Mouse (Mus musculus): ENCODE results near the gene Osbpl9. TPM values are rescaled to one million over a fixed set of nuclear protein-coding genes. Genes with fewer than 3 reads are reported as not detected.

Gene Osbpl9
- polyA plus RNA-seq, 1 experiment from 2014 or later, result 48.3 TPM

GRCm38 (mm10) chr4:109103145-109103883, 98.8 kb downstream of the Osbpl9 start:
- 74% methylated on average over 9 of the region's 9 CpGs for WGBS
- Histone ChIP-seq H3K4me3 (no peak overlapping the region), H3K4me1 (replicated peaks) (peaks cover 13% of the 10 kb centered on the region; the same call in 1 of the 2 replicates)

GRCm38 (mm10) chr4:109102574-109102973, 99.5 kb downstream of the Osbpl9 start:
- H3K27ac ChIP-seq (ENCODE audit: poor library complexity, severe bottlenecking), result no peak overlapping the region
- peaks cover 10% of the 10 kb centered on the region for H3K36me3 ChIP-seq
- no peaks in the 10 kb centered on the region for H3K9me3 ChIP-seq (replicated peaks)
- peaks cover 13% of the 10 kb centered on the region; the same call in 1 of the 2 replicates for H3K4me1 ChIP-seq (replicated peaks)
- H3K4me3 ChIP-seq, result no peak overlapping the region
- no peaks in the 10 kb centered on the region for H3K27me3 ChIP-seq (replicated peaks)
- 85% methylated on average over 5 of the region's 5 CpGs for WGBS
- H3K4me2 ChIP-seq, result no peak overlapping the region
- no peak for ATAC-seq (ENCODE audit: insufficient number of reproducible peaks, low FRiP score)
- no peak overlapping the region for H3K9ac ChIP-seq

More at GRCm38 (mm10) chr4:109103145-109103883, 98.8 kb downstream of the Osbpl9 start:
- H3K9me3 ChIP-seq (replicated peaks), result no peaks in the 10 kb centered on the region
- no peak overlapping the region for H3K27ac ChIP-seq (ENCODE audit: poor library complexity, severe bottlenecking)
- H3K36me3 ChIP-seq, result peaks cover 10% of the 10 kb centered on the region
- no peaks in the 10 kb centered on the region for H3K27me3 ChIP-seq (replicated peaks)
- no peak overlapping the region for H3K9ac ChIP-seq
- no peak overlapping the region for H3K4me2 ChIP-seq
- ATAC-seq (ENCODE audit: insufficient number of reproducible peaks, low FRiP score), result no peak

GRCm38 (mm10) chr4:109098861-109099260, 103.2 kb downstream of the Osbpl9 start:
- WGBS, result 93% methylated on average over 3 of the region's 3 CpGs
- Histone ChIP-seq H3K27me3 (replicated peaks) (0 out of 2 replicates have a peak, but pooled peaks cover 3% of the 10 kb centered on the region), H3K4me3 (no peak overlapping the region), H3K27ac (ENCODE audit: poor library complexity, severe bottlenecking) (no peak overlapping the region), H3K4me2 (no peak overlapping the region), H3K4me1 (replicated peaks) (peaks cover 17% of the 10 kb centered on the region), H3K36me3 (peaks cover 10% of the 10 kb centered on the region), H3K9me3 (replicated peaks) (no peaks in the 10 kb centered on the region), H3K9ac (no peak overlapping the region)
- ATAC-seq (ENCODE audit: insufficient number of reproducible peaks, low FRiP score), result no peak

- no peaks in the 10 kb centered on the region for H3K9me3 ChIP-seq (replicated peaks)
- H3K36me3 ChIP-seq, result peaks cover 5% of the 10 kb centered on the region
- WGBS, result 25% methylated on average over 2 of the region's 2 CpGs
- peaks cover 28% of the 10 kb centered on the region for H3K4me1 ChIP-seq (replicated peaks)
- H3K27me3 ChIP-seq (replicated peaks), result peaks cover 3% of the 10 kb centered on the region; the same call in 1 of the 2 replicates
- H3K4me3 ChIP-seq, result no peak overlapping the region
- no peak overlapping the region for H3K4me2 ChIP-seq
- peak; percentile 39; the same call in 1 of the 2 replicates for ATAC-seq (ENCODE audit: insufficient number of reproducible peaks, low FRiP score)
- H3K27ac ChIP-seq (ENCODE audit: poor library complexity, severe bottlenecking), result peak overlapping the region; percentile 8; the same call in 1 of the 2 replicates
- no peak overlapping the region for H3K9ac ChIP-seq
Observed at GRCm38 (mm10) chr4:109094269-109094668, 107.8 kb downstream of the Osbpl9 start.

- H3K9me3 ChIP-seq (replicated peaks), result no peaks in the 10 kb centered on the region
- no peak overlapping the region for H3K9ac ChIP-seq
- WGBS, result 58% methylated on average over 5 of the region's 5 CpGs
- ATAC-seq (ENCODE audit: insufficient number of reproducible peaks, low FRiP score), result no peak
- H3K27me3 ChIP-seq (replicated peaks), result peaks cover 3% of the 10 kb centered on the region; the same call in 1 of the 2 replicates
- peaks cover 32% of the 10 kb centered on the region for H3K4me1 ChIP-seq (replicated peaks)
- no peak overlapping the region for H3K4me3 ChIP-seq
- 0 out of 2 replicates have a peak overlapping the region, but pooled peaks have one; percentile 15 for H3K27ac ChIP-seq (ENCODE audit: poor library complexity, severe bottlenecking)
- H3K36me3 ChIP-seq, result peaks cover 5% of the 10 kb centered on the region
- no peak overlapping the region for H3K4me2 ChIP-seq
Observed at GRCm38 (mm10) chr4:109092344-109092743, 109.7 kb downstream of the Osbpl9 start.

- Histone ChIP-seq H3K4me1 (replicated peaks) (peaks cover 32% of the 10 kb centered on the region), H3K36me3 (peaks cover 5% of the 10 kb centered on the region), H3K9ac (no peak overlapping the region), H3K27me3 (replicated peaks) (no peaks in the 10 kb centered on the region; the same call in 1 of the 2 replicates), H3K27ac (ENCODE audit: poor library complexity, severe bottlenecking) (no peak overlapping the region), H3K4me3 (no peak overlapping the region), H3K4me2 (no peak overlapping the region), H3K9me3 (replicated peaks) (no peaks in the 10 kb centered on the region)
- 83% methylated on average over 8 of the region's 8 CpGs for WGBS
- ATAC-seq (ENCODE audit: insufficient number of reproducible peaks, low FRiP score), result no peak
Observed at GRCm38 (mm10) chr4:109091241-109091777, 110.8 kb downstream of the Osbpl9 start.

GRCm38 (mm10) chr4:109089999-109090398, 112.1 kb downstream of the Osbpl9 start:
- ATAC-seq (ENCODE audit: insufficient number of reproducible peaks, low FRiP score), result no peak; the same call in 1 of the 2 replicates
- no peak overlapping the region for H3K9ac ChIP-seq
- peaks cover 29% of the 10 kb centered on the region for H3K4me1 ChIP-seq (replicated peaks)
- H3K27me3 ChIP-seq (replicated peaks), result no peaks in the 10 kb centered on the region; the same call in 1 of the 2 replicates
- peaks cover 8% of the 10 kb centered on the region for H3K36me3 ChIP-seq
- H3K27ac ChIP-seq (ENCODE audit: poor library complexity, severe bottlenecking), result peak overlapping the region; percentile 9; the same call in 1 of the 2 replicates
- no peak overlapping the region for H3K4me3 ChIP-seq
- no peaks in the 10 kb centered on the region for H3K9me3 ChIP-seq (replicated peaks)
- WGBS, result 20% methylated on average over 6 of the region's 6 CpGs
- H3K4me2 ChIP-seq, result no peak overlapping the region

GRCm38 (mm10) chr4:109089171-109089570, 112.9 kb downstream of the Osbpl9 start:
- 89% methylated on average over 5 of the region's 5 CpGs for WGBS
- Histone ChIP-seq H3K36me3 (peaks cover 9% of the 10 kb centered on the region), H3K9ac (no peak overlapping the region), H3K27ac (ENCODE audit: poor library complexity, severe bottlenecking) (no peak overlapping the region), H3K4me1 (replicated peaks) (peaks cover 22% of the 10 kb centered on the region), H3K9me3 (replicated peaks) (no peaks in the 10 kb centered on the region), H3K27me3 (replicated peaks) (no peaks in the 10 kb centered on the region; the same call in 1 of the 2 replicates), H3K4me3 (no peak overlapping the region), H3K4me2 (no peak overlapping the region)
- no peak for ATAC-seq (ENCODE audit: insufficient number of reproducible peaks, low FRiP score)

GRCm38 (mm10) chr4:109080118-109080517, 122.0 kb downstream of the Osbpl9 start:
- Histone ChIP-seq H3K27me3 (replicated peaks) (no peaks in the 10 kb centered on the region), H3K4me3 (no peak overlapping the region), H3K4me1 (replicated peaks) (no peaks in the 10 kb centered on the region), H3K9me3 (replicated peaks) (no peaks in the 10 kb centered on the region), H3K9ac (no peak overlapping the region), H3K27ac (ENCODE audit: poor library complexity, severe bottlenecking) (no peak overlapping the region), H3K4me2 (no peak overlapping the region), H3K36me3 (peaks cover 57% of the 10 kb centered on the region)
- WGBS, result 75% methylated on average over 5 of the region's 5 CpGs
- no peak for ATAC-seq (ENCODE audit: insufficient number of reproducible peaks, low FRiP score)

GRCm38 (mm10) chr4:109079676-109080075, 122.4 kb downstream of the Osbpl9 start:
- Histone ChIP-seq H3K36me3 (peaks cover 57% of the 10 kb centered on the region), H3K4me1 (replicated peaks) (no peaks in the 10 kb centered on the region), H3K9me3 (replicated peaks) (no peaks in the 10 kb centered on the region), H3K27ac (ENCODE audit: poor library complexity, severe bottlenecking) (no peak overlapping the region), H3K27me3 (replicated peaks) (no peaks in the 10 kb centered on the region), H3K4me3 (no peak overlapping the region), H3K4me2 (no peak overlapping the region), H3K9ac (no peak overlapping the region)
- WGBS, result 74% methylated on average over 3 of the region's 3 CpGs
- ATAC-seq (ENCODE audit: insufficient number of reproducible peaks, low FRiP score), result no peak

GRCm38 (mm10) chr4:109078941-109079340, 123.1 kb downstream of the Osbpl9 start:
- Histone ChIP-seq H3K27me3 (replicated peaks) (no peaks in the 10 kb centered on the region), H3K27ac (ENCODE audit: poor library complexity, severe bottlenecking) (no peak overlapping the region), H3K4me3 (no peak overlapping the region), H3K4me2 (no peak overlapping the region), H3K9ac (no peak overlapping the region), H3K36me3 (peaks cover 54% of the 10 kb centered on the region), H3K9me3 (replicated peaks) (no peaks in the 10 kb centered on the region), H3K4me1 (replicated peaks) (no peaks in the 10 kb centered on the region)
- 93% methylated on average over 7 of the region's 7 CpGs for WGBS
- ATAC-seq (ENCODE audit: insufficient number of reproducible peaks, low FRiP score), result no peak

Data from heart, embryonic 12.5 days (tissue).